Comparison of ENCODE assay signal across 11 mouse cellular contexts in the genomic region with DNA sequence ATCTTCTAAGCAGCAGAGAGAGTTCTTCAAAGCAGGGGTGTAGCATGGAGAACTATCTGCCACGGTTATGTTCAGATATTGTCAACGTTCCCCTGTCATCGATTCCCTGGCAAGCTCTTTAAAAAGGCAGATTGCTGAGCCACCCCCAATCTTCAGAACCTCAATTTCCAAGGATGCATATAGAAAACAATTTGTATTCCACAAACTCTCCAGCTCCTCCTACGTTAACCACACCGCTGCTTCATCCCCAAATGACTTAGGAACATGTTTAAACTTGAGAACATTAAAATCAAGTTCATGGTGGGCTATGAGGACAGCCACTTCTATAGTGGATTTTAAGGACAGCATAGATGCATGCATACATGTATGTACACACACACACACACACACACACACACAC.
"Had no signal": no experiment of that assay in that cellular context is flagged by ENCODE, and none has a peak within 500 bp of the region (broad histone marks: within the 10 kb centered on the region; RNA-seq: fewer than 3 reads in every experiment).

No protein-coding gene starts in this region.

- DNase-seq: kidney, adult 11 months; kidney, adult 8-10 months; kidney, postnatal 10 days; kidney, postnatal 36 days; left cerebral cortex, postnatal 4 days; liver, postnatal 0 days; lung, embryonic 14.5 days; spleen, adult 18-20 months; thymus, adult 2 months; thymus, postnatal 14 days; thymus, postnatal 4 days had no signal
